Mouse (Mus musculus) layer of hippocampus, adult 11-12 months (tissue): Measurements from ENCODE around the gene Alb.
A peak's percentile ranks its signal among the peaks of the same experiment; 100 is the strongest.

Source experiments
- DNase-seq: peaks from one replicate; pipeline ENCODE4 v3.0.0; 2022; ENCODE audit warnings: low spot score

Alb gene

DNA sequence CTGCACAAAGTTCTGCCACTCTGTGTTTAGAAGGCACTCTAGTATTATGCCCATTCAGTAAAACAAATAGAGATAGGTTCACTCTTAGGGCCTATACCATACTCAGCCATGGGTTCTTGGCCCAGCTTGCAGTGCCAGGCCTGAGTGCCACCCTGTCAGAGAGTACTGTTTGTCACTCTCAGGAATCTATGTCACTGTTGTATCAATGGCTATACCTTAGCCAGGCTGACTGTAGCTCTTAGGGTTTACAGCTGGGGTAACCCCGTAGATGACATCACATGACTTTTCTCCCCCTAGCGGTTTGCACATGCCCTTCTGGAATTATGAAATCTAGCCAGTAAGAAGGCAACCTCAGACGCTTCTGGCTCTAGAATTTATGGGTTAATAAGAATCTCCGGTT, 33.6 kb downstream of the Alb start:
- DNase-seq, result no peak

DNA sequence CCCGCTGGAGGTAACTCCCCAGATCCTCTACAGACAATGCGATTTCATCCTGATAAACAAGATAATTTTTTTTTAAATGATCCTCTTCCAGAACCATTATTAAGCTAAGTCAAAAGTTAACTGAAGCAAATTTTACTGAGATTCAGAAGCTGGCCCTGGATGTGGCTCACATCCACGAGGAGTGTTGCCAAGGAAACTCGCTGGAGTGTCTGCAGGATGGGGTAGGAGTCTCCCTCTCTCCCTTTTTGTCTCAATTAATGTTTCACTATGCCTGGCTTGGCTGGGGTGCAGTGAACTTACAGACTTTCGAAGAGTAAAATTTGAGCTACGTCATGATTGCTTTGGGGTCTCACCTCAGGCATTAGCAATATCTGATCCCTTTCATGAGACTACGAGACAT, 38.8 kb downstream of the Alb start:
- DNase-seq, result peak; percentile 6

DNA sequence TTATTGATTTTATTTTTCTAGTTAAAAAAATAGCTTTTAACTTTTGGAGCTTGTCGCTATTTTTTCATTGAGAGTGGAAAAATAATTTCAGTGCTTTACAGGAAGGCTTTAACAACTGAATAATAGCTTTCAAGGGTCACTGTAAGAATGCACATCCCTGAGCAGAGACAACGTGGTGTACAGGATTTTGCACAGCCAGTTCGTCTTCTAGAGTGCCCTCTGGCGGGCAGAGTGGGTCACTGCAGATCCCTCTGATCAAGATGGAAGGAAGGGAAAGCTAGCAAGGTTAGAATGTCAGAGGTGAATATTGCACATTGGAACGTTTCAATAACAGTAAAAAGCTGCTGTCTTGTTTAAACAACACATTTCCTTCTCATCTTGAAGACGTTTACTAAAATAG, 40.0 kb downstream of the Alb start:
- peak; percentile 80 for DNase-seq

DNA sequence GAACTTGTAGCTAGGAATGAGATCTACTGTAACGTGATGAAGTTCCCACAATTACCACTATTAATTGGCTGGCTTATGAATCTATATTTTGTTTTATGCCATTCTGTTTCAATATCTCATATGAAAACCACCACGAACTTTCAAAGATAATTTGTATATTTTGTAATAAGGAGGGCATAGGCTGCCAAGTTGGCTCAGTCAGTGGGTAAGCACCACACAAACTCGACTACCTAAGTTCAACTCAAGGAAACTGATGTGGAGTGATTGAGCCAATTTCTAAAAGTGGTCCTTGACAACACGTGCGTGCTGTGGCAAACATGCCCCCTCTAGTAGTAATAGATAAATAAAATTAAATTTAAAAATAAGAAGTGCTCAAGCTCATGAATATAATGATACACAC, 41.1 kb downstream of the Alb start:
- DNase-seq, result no peak

DNA sequence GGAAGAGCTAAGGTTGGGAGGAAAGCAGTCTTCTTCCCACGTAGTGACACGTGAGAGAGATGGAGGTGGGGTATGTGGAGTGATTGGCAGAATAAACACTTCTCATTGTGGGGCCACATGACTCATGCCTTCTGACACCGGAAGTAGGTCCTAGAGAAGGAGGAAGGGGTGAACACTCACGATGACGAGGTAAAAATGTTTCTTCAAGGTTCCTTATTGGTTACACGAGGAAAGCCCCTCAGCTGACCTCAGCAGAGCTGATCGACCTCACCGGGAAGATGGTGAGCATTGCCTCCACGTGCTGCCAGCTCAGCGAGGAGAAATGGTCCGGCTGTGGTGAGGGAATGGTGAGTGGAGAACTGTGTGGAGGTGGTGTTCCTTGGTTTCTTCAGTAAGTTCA, 44.0 kb downstream of the Alb start:
- DNase-seq, result no peak

DNA sequence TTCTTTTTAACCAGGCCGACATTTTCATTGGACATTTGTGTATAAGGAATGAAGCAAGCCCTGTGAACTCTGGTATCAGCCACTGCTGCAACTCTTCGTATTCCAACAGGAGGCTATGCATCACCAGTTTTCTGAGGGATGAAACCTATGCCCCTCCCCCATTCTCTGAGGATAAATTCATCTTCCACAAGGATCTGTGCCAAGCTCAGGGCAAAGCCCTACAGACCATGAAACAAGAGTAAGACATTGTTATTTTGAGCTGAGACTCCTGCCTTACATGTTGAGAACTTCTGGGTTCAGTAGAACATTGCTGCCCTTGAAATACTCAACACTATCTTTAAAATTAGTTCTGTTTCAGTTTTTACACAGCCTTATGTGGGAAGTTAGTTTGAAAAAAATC, 45.8 kb downstream of the Alb start:
- DNase-seq, result no peak

DNA sequence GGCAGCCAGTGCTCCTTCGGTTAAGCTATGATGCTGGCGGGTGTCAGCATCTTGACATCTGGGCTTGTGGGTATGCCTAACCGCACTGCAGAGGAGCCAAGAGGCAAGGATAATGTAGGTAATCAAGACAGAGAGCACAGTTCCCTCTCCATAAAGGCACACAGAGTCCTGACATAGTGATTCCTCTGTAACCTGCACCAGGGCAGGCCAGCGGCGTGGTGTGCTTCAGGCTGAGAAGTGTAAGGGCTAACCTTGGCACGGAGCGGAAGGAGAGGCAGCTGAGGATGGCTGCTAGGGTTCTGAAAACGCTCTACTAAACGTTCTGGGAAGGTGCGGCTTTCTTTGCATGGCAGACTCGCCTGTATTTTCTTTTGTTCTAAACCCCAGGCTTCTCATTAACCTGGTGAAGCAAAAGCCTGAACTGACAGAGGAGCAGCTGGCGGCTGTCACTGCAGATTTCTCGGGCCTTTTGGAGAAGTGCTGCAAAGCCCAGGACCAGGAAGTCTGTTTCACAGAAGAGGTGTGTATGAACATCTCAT, 46.8 kb downstream of the Alb start:
- no peak for DNase-seq

DNA sequence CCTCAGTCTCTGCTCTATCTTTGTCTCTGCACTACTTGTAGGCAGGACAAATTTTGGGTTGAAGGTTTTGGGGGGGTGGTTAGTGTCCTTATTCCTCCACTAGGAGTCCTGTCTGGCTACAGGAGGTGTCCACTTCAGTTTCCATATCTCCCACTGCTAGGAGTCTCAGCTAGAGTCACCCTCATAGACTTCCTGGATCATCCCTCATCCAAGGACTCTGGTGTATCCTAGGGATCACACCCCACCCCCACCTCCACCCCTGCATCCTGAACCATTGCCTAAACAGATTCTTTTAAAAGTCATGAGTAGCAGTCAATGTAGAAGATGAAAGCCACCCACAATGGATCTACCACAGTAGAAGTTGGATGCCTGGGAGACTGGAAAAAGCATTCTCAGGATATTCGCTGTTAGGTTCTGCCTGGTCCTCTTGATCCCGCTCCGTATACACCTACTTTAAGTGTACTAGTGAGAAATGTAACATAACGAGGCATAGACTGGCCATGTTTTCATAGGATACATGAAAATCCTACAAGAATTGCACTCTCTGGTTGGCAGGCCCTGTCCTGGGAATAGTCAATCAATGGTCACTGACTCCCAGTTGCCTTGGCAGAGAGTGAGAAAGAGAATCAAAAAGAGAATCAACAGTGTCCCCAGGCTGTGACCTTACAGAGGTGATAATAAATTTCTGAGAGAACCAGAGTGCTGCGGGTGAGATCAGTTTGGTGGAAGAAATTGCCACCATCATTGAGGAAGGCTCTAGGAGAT, 49.3 kb downstream of the Alb start:
- DNase-seq, result no peak

DNA sequence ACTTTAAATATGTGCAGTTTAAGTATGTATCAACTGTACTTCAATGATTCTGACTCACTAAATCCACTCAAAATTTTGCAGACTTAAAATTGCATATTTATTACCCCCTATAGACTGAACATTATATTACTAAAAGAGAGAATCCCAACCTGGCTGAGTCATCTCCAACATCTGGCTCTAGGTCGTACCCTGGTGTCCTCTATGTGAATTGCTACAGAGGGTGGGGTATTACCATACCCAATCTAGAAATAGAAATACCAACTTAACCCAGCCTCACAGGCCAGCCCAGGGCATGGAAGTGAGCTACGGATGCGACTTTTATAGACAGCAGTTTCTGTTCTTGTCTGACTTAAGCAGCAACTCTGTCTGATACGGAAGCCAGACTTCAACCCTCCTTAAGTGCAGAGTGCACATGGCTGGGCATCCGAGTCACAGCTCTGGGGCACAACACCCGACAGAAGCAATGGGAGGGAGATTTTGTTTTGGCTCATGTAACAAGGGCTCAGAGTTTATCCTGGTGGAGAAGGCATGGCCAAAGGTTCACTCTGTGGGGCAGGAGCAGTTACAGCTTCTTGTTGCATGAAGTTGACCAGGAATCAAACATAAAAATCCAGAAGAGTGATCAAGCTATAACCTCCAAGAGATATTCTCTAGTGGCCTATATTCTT, 51.7 kb downstream of the Alb start:
- DNase-seq, result peak; percentile 38

DNA sequence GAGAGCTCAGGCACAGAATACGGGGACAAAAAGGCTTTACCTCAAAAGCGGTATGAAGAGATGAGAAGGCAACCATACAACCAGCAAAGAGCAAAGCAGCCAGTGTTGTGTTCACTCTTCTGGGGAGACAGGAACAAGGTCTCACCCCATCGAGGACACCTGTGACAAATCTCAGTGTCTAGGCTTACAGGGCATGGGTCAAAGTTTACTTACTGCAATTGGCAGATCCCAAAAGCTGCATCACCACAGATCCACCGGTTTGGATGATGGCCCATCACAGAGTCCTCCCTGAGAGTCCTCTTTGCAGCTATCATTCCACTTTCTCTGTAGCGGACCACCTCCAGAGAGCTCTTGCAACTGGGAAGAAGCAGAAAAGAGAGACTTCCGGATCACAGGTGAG, 54.9 kb downstream of the Alb start:
- DNase-seq, result no peak

DNA sequence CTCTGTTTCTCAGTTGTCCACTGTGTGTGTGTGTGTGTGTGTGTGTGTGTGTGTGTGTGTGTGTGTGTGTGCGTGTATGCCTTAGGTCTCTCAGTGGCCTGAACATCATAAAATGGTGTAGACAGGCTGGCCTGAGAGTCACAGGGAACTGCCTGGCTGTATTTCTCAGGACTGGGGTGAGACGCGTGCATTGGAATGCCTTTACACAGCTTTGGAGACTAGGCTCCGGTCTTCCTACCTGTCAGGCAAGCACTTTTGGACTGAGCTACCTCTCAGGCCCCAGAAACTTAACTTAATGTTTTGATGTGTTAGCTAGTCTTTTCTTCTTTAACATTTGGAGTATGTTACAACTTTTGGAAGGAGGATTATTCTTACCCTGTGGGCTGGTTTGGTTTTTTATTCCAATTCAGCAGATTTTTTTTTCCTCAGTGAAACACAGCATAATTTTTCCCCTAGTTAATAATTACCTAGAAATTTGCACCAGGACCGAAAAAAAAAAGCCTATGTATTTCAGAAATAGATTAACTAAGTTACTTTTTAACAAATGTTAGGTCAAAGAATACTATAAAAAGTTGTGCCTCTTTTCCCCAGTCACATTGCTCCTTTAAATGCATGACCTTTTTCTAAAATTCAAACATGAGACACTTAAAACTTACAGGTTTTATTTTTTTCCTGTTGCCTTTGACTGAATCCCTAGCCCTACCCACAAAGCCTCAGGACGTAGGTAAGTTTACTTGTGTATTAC, 57.8 kb downstream of the Alb start, which contains the start of gene Afm:
Gene Afm (plus strand): TSS at position 577 of the 745 bp plus-strand sequence.
- no peak for DNase-seq
